Mouse (Mus musculus): Measurements from ENCODE around the gene Rtp1.

The Rtp1 gene

DNA sequence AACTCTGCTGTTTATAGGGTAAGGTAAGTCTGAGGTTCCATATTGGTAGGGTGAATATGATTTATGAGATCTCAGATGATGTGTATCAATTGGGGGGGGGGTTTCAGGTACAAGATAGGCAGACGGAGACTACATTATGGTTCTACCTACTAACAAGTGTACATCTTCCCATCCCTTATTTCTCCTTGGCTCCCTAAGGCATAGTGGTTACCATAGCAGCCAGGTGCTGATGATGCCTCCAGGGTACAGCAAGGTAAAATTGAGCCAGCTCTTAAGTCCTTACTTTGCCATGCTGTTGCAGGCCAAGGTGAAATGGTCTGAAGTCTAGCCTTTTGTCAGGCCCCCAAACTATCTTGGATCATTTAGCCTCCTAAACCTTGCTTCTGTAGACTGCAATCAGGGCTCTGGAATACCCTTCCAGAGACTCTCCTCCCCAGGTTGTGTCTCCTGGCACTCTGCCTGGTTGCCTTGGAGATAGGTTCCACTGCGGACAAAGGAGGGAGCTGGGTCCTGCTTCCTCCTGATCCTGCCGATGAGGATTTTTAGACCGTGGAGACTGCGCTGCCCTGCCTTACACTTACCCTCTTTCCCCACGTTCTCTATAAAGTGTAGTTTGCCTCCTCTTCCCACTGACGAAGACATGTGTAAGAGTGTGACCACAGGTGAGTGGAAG is at the start of gene Rtp1:
Rtp1 (plus strand) TSS at position 487 of the 673 bp plus-strand sequence.
- no peak for DNase-seq (ENCODE audit: low spot score)

DNA sequence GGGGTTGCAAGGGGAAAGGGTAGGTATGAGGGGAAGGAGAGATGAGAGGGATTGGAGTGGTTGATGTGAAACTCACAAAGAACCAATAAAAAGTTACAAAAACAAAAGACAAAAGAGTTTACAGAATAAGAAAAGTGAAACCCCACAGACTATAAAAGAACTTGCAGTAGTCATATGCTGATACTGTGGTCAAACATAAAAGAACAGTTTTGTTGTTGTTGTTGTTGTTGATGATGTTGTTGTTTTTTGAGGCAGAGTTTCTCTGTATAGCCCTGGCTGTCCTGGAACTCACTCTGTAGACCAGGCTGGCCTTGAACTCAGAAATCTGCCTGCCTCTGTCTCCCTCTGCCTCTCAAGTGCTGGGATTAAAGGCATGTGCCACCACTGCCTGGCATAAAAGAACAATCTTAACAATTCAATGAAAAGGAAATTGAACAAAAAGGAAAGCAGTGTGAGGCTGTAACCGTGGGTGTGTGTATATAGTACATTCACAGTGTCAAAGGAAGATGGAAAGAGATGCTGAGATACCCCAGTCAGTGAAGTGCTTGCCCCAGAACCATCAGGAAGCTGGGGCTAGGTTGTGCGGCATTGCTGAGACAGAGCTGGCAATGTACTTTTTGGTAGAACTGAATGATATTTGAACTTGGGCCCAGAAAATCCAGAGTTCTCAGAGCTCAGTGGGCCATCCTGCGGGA is 49.2 kb upstream of the Rtp1 start:
- no peak for DNase-seq (ENCODE audit: low spot score)

DNA sequence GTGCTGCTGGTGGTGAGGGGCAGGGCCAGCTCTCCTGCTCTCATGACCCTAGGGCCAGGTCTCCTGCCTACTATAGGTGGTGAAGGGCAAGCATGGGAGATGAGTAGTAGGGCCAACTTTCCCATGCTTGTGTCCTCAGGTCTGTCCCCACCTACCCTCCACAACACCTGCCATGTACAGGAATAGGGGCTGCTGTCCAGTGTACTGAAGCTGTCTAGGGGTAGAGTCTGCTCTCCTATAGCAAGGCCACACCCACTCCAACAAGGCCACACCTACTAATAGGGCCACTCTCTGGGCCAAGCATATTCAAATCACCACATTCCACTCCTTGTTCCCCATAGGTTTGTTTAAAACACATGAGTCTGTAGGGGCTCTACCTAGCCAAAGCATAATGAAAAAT is 44.6 kb upstream of the Rtp1 start:
- no peak for DNase-seq (ENCODE audit: low spot score)

DNA sequence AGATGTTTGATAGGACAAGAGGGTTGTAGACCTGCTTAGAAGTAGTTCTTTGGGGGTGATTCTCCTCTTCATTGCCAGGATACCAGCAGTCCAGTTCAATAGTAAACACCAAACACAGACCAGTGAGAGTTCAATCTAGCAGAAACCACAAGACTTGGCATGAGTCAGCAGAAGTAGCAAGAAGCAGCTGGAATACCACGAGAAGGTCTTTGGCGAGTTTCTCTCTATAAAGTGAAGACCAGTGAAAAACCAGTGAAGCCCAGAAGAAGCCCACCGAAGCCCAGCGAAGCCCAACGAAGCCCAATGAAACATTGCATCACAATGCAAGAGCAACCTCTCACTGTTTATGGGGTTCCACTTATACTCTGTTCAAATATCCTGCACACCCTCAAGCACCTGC is 31.0 kb upstream of the Rtp1 start:
- no peak for DNase-seq (ENCODE audit: low spot score)

DNA sequence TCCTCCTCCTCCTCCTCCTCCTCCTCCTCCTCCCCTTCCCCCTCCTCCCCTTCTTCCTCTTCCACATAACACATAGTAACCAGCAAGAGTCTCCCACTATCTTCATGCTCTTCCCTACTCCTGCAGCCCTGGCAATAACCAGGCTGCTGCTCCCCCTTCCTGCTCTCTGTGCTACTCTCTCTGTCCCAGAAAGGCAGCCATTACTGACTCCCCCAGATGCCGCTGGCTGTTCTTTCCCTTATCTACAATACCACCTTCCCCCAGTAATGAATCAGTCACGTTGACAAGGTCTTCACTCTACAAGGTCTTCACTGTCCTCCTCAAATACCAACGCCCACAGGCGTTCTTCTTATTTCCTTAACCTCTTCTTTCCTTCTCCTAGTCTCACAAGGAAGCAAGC is 27.5 kb upstream of the Rtp1 start:
- peak; percentile 19 for DNase-seq (ENCODE audit: low spot score)

DNA sequence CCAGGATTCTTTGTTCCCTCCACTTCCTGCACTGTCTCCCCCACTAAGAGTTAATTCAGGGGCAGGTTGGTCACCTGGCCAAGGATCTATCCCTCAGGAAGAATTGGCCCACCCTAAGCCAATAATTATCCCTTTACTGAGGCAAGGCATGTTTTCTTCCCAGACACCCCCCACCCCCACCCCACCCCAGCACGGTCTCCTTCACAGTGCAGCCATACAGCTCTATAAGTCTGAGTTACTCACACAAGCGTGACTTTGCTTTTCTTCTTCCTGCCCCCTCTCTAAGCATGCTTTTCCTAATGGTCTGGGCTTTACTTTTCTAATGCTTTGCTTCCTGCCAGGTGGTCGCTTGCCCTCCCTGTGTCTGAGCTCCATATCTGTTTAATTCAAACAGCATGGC is 27.0 kb upstream of the Rtp1 start:
- no peak for DNase-seq (ENCODE audit: low spot score)

DNA sequence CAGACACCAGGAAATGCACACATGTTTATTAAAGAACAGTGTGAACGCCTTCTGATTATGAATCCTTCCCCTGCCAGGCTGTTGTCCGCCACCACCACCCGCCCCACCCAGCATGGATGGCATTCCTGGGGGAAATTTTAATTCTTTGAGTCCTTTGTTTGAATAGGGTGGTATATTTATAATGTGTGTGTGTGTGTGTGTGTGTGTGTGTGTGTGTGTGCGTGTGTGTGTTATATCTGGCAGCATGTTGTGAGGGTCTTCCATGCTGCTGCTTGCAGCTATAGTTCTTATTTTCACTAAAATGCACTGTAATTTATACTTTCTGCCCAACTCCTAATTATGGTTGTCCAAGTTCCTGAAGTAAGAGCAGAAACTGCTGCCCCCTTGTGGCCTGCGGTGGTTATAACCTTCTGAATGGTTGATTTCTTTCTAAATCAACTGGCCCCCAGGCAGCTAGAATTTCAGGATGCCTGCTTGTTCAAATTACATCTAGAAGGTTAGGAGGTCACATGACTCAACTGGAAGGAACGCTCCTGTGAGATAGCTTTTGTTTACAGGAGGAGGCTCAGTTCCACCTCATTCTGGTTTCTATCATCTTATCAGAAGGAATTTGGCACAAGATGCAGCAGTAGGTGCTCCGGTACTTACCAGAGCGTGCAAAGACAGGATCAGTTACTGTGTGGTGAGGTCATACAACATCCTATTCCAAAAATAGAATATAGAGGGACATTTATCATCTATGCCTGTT is 25.8 kb upstream of the Rtp1 start:
- DNase-seq (ENCODE audit: low spot score) = peak; percentile 93

DNA sequence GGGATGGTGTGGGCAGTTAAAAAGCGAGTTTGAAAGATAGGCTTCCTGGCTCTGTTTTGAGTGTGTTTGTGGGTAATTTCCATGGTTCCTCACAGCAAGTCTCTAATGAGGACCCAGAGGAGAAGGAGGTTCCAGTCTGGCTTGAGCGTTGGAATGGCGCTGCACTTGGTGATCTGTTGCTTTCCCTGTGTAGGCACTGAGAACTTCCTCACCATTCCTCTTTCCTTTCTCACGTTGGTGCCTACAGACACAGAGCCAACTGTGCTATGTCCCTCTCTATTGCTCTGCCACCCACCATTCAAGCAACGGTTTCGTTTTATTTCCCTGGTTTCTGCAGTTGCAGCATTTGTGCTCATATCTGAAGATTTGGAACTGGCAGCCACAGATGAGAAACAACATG is 16.0 kb upstream of the Rtp1 start:
- DNase-seq (ENCODE audit: low spot score) = no peak

DNA sequence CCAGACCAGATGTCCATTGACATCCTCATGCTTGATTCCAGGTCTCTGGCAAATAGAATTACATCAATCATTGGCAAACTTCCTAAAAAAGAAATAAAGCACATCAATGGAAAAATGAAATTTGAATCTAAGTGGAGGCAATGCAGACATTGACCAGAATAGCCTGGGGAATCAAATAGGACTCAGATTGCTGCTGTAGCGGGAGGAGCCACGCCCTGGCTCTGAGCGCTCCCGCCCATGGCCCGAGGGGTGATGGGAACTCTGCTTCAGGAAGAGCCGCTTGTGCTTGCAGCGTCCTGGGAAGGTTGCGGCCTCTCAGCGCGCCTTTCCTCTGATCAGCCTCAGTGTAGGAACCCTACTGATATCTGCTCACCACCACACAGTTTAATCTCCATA is 12.7 kb upstream of the Rtp1 start:
- peak; percentile 41 for DNase-seq (ENCODE audit: low spot score)

DNA sequence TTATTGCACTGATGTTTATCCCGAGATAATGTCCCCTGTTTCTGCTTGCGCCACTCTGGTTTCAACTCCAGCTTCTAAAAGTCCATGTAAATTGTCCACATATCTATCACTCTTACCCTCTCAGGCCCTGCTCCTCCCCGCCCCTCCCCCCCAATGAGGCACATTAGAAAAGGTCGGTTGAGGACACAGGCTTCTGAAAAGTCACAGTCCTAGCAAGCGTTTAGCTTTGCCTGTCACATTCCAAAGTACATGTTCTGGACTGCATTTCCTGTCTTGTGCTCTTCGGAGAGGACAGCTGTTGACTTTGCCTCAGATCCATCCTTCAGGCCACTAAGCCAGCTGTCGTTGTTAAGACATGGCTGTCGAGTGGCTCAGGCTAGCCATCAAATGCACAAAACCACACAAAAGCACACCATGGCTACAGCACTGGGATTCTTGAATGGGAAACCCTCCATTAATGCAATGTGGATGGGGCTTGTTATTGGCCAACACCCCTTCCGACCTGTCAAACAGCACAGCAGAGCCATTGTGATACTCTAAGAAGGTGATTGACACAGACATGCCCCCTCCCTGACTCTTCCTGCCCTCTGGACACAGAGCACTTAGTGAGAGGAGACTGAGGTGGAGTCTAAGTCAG is 12.2 kb upstream of the Rtp1 start:
- DNase-seq (ENCODE audit: low spot score) = peak; percentile 48

DNA sequence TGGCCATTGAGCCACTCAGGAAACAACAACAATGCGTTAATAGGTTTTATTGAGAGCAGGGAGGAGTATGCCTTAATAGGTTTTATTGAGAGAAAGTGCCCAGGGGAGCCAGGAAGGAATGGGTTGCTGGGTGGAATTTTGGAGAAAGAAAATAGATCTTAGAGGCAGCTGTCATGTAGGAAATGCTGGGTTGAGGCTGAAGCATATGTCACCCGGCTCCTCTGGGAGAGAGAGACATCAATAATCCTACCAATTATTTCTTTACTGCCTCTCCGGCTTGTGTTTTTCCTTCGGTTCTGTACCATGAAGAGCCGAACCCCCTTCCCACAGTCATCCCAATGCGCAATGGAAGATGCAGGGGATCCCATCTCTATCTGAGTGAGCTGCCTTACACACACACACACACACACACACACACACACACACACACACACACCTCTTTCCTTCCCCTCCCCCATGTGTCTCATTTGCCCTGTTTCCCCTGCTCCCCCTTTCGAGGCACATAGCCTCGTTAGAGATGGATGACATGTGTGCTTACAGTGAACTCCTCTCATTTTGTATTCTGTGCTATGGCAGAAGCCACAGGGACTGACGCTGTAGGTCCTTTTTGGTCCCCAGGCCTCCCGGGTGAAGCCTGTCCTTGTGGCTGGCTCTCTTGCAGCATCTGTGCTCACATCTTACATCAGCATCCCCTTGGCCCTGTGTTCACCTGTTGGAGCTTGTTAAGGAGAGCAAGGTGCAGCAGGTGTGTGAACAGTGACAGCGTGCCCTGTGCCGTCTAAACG is 11.3 kb upstream of the Rtp1 start:
- peak; percentile 11 for DNase-seq (ENCODE audit: low spot score)

DNA sequence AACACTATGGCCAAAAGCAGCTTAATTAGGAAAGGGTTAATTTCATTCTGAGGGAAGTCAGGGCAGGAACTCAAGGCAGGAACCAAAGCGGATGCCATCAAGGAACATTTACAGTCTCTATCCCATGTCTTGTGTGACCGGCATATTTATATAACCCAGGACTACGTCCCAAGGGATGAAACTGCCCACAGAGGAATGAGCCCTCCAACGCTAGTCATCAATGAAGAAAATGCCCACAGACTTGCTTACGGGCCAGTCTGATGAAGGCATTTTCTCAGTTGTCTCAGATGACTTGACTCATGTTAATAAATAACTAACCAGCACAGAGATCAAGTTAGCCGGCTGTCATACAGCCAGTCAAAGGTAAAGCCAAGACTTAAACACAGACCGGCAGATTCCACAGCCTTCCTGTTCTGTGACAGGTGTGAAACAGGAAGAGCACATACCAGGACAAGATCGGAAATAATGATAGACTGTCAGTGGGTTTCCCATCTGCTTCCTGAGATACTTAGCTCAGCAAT is 9.3 kb upstream of the Rtp1 start:
- no peak for DNase-seq (ENCODE audit: low spot score)

DNA sequence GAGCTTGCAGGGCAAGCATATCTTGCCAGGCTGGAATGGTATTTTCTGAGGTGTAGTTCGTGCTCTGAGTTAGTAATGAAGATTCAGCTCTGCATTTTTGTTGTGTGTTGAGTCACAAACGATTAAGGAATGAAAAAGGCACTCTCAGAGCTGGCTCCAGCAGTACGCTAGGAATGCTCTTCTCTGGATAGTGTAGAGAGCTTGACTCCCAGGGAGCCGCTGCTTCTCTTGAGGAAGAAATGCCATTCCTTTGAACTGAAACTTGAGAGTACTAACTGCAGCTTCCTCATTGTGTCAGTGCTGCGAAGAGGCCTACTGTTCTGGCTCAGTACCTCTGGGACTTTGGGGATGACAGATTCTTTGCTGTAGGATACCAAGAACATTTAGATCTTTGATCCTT is 5.1 kb upstream of the Rtp1 start:
- DNase-seq (ENCODE audit: low spot score) = no peak

DNA sequence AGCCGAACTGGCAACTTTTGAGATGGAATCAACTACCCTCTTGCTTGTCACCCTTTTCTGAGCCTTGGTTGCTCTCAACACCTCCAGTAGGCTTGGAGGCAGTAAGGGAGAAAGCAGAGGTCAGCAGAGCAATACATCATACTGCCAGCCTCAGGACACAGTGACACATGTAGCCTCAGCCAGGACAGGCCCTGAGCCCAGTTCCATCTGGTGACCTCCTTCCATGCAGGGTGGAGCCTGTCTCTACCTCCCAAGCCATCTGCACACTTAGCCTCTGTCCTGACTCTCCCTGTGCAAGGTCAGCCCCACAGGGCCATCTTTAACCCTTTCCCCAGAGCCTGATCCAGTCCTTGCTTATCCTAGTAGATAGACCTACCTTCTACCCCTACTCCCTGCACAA is 1.2 kb upstream of the Rtp1 start:
- no peak for DNase-seq (ENCODE audit: low spot score)

DNA sequence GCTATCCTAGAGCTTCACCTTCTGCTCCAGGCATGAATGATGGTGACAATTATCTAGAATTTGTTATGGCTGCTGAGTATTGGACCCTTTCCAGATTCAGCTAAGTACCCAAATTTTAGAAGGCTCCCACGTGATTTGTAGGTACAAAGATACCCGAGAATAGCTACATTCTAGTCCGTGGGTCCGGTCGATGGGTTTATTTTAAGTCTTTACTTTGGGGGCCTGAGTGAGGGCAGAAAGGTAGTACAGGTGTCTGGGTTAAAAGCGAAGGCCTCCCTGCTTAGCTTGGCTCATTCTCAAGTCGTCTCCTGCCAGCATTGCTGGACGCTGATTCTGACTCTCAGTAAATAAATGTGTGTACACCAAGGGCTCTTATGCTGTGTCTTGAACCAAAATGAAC is 1.1 kb downstream of the Rtp1 start:
- DNase-seq (ENCODE audit: low spot score) = no peak

DNA sequence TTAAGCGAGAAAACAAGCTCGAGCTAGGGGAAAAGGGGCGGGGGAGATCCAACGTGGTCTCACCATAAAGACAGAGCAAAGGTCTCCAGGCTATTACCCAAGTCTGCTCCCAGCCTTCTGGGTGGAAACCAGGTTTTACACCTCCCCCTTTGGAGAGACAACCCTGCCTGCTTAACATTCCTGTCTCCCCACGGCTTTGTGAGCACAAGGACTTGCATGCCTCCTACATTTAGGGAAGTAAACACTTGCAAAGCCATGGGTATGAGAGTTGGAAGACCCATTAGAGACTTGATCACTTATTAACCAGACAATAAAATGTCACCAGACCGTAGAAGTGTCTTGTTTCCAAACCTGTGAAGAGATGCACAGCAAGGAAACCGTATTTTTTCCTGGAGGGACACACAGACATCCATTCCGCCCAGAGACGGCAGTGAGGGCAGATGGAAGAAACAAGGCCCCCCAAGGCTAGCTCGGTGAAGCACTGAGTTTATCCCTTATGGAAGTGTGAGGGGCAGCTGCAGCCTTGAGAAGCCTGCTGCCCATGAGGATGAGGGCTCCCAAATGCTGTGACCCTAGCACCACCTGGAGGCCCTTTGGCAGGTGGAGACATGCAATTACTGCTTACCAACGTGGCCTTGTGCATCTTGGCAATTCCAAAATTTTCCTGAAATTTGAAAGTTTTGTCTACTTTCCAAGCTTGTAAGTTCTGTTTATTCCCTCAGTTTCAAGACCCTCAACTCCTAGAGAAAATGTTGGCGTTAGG is 8.7 kb downstream of the Rtp1 start:
- DNase-seq (ENCODE audit: low spot score) = no peak

DNA sequence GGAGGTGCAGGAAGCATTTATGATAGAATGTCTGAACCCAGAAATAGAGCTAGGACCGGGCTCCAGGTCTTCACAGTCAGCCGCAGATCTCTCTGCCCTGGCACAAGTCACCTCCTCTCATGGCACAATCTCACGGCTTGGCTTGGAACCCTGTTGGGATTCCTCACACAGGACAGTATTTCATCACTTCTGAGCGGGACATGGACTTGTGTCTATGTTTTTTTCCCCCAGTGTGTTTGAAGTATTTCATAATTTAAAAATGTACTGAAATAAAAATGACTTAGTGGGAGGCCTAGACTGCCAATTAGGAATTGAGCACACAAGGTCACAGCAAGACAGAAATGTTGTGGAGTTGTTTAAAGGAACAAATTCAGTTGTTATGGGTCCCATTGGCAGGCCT is 15.3 kb downstream of the Rtp1 start:
- no peak for DNase-seq (ENCODE audit: low spot score)

DNA sequence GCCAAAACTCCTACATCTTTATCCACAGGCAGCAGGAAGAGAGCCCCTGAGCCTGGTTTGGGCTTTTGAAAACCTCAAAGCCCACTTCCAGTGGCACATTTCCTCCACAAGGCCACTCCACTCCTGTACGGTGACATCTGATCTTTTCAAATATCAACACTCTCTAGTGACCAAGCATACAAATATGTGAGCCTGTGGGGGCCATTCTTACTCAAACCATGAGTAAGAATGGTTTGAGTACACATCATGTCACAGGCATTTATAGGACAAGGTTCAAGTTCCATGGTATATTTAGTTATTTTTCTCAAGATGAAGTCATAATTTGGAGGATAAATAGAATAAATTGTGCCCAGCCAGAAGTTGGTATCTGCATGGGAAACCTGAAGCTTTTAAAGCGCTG is 21.0 kb downstream of the Rtp1 start:
- DNase-seq (ENCODE audit: low spot score) = no peak

DNA sequence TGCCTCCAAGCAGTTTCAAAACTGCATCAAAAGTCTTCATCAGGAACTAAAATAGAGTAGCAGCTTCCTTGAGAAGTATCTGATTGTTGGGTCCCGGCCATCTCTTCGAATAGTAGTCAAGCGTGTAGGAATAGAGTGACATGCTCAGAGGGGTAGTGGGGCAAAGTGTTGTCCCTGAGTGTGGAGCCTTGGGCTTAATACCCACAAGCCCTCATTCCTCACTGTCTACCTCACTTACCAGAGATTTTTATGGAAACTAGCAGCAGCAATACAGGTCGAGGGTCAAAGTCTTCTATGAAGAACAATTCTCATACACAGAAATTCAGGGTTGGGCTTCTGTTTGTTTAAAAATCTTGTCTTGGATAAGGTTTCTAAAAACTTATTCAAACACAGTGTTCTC is 21.9 kb downstream of the Rtp1 start:
- no peak for DNase-seq (ENCODE audit: low spot score)

DNA sequence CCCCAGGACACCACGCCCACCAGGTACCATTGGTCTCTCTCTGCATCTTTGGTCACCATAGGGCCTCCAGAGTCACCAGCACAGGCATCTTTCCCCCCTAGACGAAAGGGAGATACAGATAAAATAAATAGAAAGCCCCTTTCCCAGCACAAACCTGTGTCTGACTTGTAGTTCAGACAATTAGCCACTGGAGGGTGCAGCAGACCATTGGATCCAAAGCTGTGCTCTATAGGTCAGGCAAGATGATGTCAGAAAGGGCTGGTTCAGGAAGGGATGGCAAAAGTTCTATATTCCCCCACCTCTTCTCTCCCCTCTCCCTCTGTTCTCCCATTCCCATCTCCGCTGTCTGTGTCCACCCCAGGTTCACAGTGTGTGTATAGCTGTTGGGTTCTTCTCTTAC is 23.5 kb downstream of the Rtp1 start:
- DNase-seq (ENCODE audit: low spot score) = peak; percentile 82

DNA sequence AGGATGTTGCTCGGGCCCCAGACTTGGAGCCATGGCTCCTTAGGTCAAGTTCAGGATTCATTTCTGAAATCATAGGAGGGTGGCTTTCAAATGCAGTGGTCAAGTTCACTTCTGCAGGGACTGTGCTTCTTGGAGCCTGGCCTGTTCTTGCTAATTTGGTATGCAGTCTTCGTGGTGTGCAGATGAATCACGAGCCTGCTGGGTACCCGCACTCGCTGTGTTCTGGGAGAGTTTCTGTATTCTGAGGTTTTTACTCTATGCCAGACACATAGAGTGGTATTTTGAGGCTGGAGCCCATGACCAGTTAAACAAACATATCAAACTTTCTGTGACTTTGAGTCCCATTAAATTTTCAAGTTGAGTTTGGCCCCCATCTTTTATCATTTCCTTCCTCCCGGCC is 25.4 kb downstream of the Rtp1 start:
- DNase-seq (ENCODE audit: low spot score) = no peak
